Mouse (Mus musculus) MEL (cell line): ENCODE results near the gene Tie1. TPM values are rescaled to one million over a fixed set of nuclear protein-coding genes. Genes with fewer than 3 reads are reported as not detected.

Experiments used
- DNase-seq: peaks from one replicate; pipeline ENCODE4 v3.0.0; 2011; ENCODE audit warnings: low read depth, low spot score
- H3K27ac ChIP-seq: 2 replicates; pipeline ENCODE4 v1.5.1; 2012; ENCODE audit warnings: low read depth, mild to moderate bottlenecking, control low read depth, low read length, moderate library complexity; ENCODE audit not compliant: control insufficient read depth
- H3K27me3 ChIP-seq, 2 experiments: fragments of 150-350 bp in 1 of 2; sonication (generic) in 1 of 2; 2 replicates each; pipeline ENCODE4 v1.6.1; 2012; ENCODE audit warnings: low read length in 2 of 2, mild to moderate bottlenecking in 2 of 2, improper control_type of control experiment in 1 of 2, moderate library complexity in 1 of 2; ENCODE audit not compliant: insufficient read depth in 2 of 2, control insufficient read depth in 1 of 2
- H3K36me3 ChIP-seq, 2 experiments: 2 replicates each; pipeline ENCODE4 v1.6.1; 2012 to 2014; ENCODE audit warnings: low read length in 2 of 2, improper control_type of control experiment in 1 of 2, inconsistent platforms in 1 of 2, mild to moderate bottlenecking in 1 of 2; ENCODE audit not compliant: insufficient read depth in 2 of 2, control insufficient read depth in 1 of 2
- H3K4me1 ChIP-seq, 2 experiments: fragments of 150-350 bp in 1 of 2; sonication (generic) in 1 of 2; 2 replicates each; pipeline ENCODE4 v1.6.1; 2012; ENCODE audit warnings: low read length in 2 of 2, improper control_type of control experiment in 1 of 2, mild to moderate bottlenecking in 1 of 2; ENCODE audit not compliant: insufficient read depth in 2 of 2, control insufficient read depth in 1 of 2
- H3K4me3 ChIP-seq, 2 experiments: fragments of 150-350 bp in 1 of 2; sonication (generic) in 1 of 2; 2 replicates each; pipeline ENCODE4 v1.5.1; 2012; ENCODE audit warnings: low read depth in 2 of 2, low read length in 2 of 2, mild to moderate bottlenecking in 2 of 2, moderate library complexity in 2 of 2, control low read depth in 1 of 2, improper control_type of control experiment in 1 of 2; ENCODE audit not compliant: control insufficient read depth in 1 of 2, insufficient read depth in 1 of 2
- H3K79me2 ChIP-seq: 2 replicates; pipeline ENCODE4 v1.6.1; 2012; ENCODE audit warnings: mild to moderate bottlenecking, low read length, moderate library complexity; ENCODE audit not compliant: control insufficient read depth, poor library complexity, insufficient read depth
- H3K9ac ChIP-seq: 2 replicates; pipeline ENCODE4 v1.6.1; 2012; ENCODE audit warnings: low read depth, mild to moderate bottlenecking, control low read depth, low read length, moderate library complexity; ENCODE audit not compliant: control insufficient read depth, poor library complexity, severe bottlenecking
- H3K9me3 ChIP-seq: fragments of 150-350 bp; sonication (generic); replicated peaks from 2 replicates; pipeline ENCODE4 v1.6.1; 2012; ENCODE audit warnings: mild to moderate bottlenecking, low read length, improper control_type of control experiment, moderate library complexity; ENCODE audit not compliant: insufficient read depth
- GABPA ChIP-seq: IDR thresholded peaks from 2 replicates; pipeline ENCODE4 v1.6.1; 2012; ENCODE audit warnings: low read depth, mild to moderate bottlenecking, inconsistent platforms, low read length, improper control_type of control experiment, moderate library complexity
- JUND ChIP-seq: IDR thresholded peaks from 2 replicates; pipeline ENCODE4 v1.6.1; 2011; ENCODE audit warnings: low read depth, mild to moderate bottlenecking, improper control_type of control experiment, low read length
- MAFK ChIP-seq: IDR thresholded peaks from 2 replicates; pipeline ENCODE4 v1.6.1; 2011; ENCODE audit warnings: low read depth, mild to moderate bottlenecking, low read length, improper control_type of control experiment, borderline replicate concordance
- MAX ChIP-seq: IDR thresholded peaks from 2 replicates; pipeline ENCODE4 v1.6.1; 2011; ENCODE audit warnings: low read length, improper control_type of control experiment
- MAZ ChIP-seq: IDR thresholded peaks from 2 replicates; pipeline ENCODE4 v1.6.1; 2012; ENCODE audit warnings: low read depth, mild to moderate bottlenecking, inconsistent platforms, low read length, improper control_type of control experiment
- MXI1 ChIP-seq: IDR thresholded peaks from 2 replicates; pipeline ENCODE4 v1.6.1; 2011; ENCODE audit warnings: mild to moderate bottlenecking, low read depth, low read length, improper control_type of control experiment
- MYC ChIP-seq: IDR thresholded peaks from 2 replicates; pipeline ENCODE4 v1.6.1; 2011; ENCODE audit warnings: low read depth, mild to moderate bottlenecking, low read length, improper control_type of control experiment, moderate library complexity
- NELFE ChIP-seq: IDR thresholded peaks from 2 replicates; pipeline ENCODE4 v1.6.1; 2011; ENCODE audit warnings: low read depth, low read length, improper control_type of control experiment
- POLR2AphosphoS2 ChIP-seq: IDR thresholded peaks from 2 replicates; pipeline ENCODE4 v1.6.1; 2011; ENCODE audit warnings: low read length, improper control_type of control experiment
- TAL1 ChIP-seq: IDR thresholded peaks from 2 replicates; pipeline ENCODE4 v1.6.1; 2012; ENCODE audit warnings: mild to moderate bottlenecking, inconsistent platforms, low read length, moderate library complexity, mixed read lengths
- UBTF ChIP-seq: IDR thresholded peaks from 2 replicates; pipeline ENCODE4 v1.6.1; 2012; ENCODE audit warnings: low read depth, mild to moderate bottlenecking, inconsistent platforms, low read length, improper control_type of control experiment, moderate library complexity, borderline replicate concordance; ENCODE audit not compliant: insufficient read depth
- ZKSCAN1 ChIP-seq: IDR thresholded peaks from 2 replicates; pipeline ENCODE4 v1.6.1; 2012; ENCODE audit warnings: low read depth, mild to moderate bottlenecking, inconsistent platforms, low read length, improper control_type of control experiment, moderate library complexity
- ZNF384 ChIP-seq: IDR thresholded peaks from 2 replicates; pipeline ENCODE4 v1.6.1; 2012; ENCODE audit warnings: low read depth, mild to moderate bottlenecking, inconsistent platforms, low read length, improper control_type of control experiment
- polyA plus RNA-seq, 2 experiments: library from polyadenylated mRNA; stranded (reverse) in 1 of 2; unstranded in 1 of 2; fragments of >175 nt in 1 of 2; fragments of >200 nt in 1 of 2; gene quantifications; 2 replicates each; pipeline versions ENCODE4 v1.2.1 to v1.2.4; 2012; ENCODE audit warnings: low replicate concordance in 2 of 2, low read depth in 1 of 2; ENCODE audit not compliant: insufficient read length in 2 of 2, insufficient read depth in 1 of 2, missing spikeins in 1 of 2
- total RNA-seq: library from RNA; depleted of rRNA; stranded (reverse); fragments of 300-350 nt; gene quantifications from 2 replicates; pipeline ENCODE4 v1.2.3, GENCODE M21; 2012

The Tie1 gene
- total and polyA plus RNA-seq, 3 experiments: 0.03 TPM; not detected in 2

GRCm38 (mm10) chr4:118500792-118501191 lies 10.9 kb upstream of the Tie1 start:
- no peak overlapping the region for H3K4me3 ChIP-seq
- TF ChIP-seq POLR2AphosphoS2 (no peak), MAX (no peak), MYC (no peak), TAL1 (no peak), UBTF (no peak)
- H3K9me3 ChIP-seq: no peaks in the 10 kb centered on the region
- no peaks in the 10 kb centered on the region for H3K36me3 ChIP-seq
- peaks cover 0 to 2% of the 10 kb centered on the region in 2 experiments; a peak in 2 of 4 replicates for H3K27me3 ChIP-seq
- no peak for DNase-seq
- H3K27ac ChIP-seq: no peak overlapping the region
- no peaks in the 10 kb centered on the region for H3K4me1 ChIP-seq
- H3K9ac ChIP-seq: no peak overlapping the region
- no peaks in the 10 kb centered on the region for H3K79me2 ChIP-seq

GRCm38 (mm10) chr4:118500171-118500724 lies 10.4 kb upstream of the Tie1 start:
- no peaks in the 10 kb centered on the region for H3K4me1 ChIP-seq
- no peak overlapping the region for H3K9ac ChIP-seq
- H3K79me2 ChIP-seq: no peaks in the 10 kb centered on the region
- peaks cover 0 to 2% of the 10 kb centered on the region in 2 experiments; a peak in 2 of 4 replicates for H3K27me3 ChIP-seq
- DNase-seq: peak; percentile 7
- H3K9me3 ChIP-seq: no peaks in the 10 kb centered on the region
- H3K27ac ChIP-seq: no peak overlapping the region
- TF ChIP-seq ZNF384 (0 out of 2 replicates have a peak, but pooled peaks have one; percentile 36), ZKSCAN1 (0 out of 2 replicates have a peak, but pooled peaks have one; percentile 27), POLR2AphosphoS2 (no peak)
- H3K36me3 ChIP-seq: no peaks in the 10 kb centered on the region
- H3K4me3 ChIP-seq: no peak overlapping the region

GRCm38 (mm10) chr4:118490461-118490860 lies 600 bp upstream of the Tie1 start:
- no peak for DNase-seq
- H3K9me3 ChIP-seq: no peaks in the 10 kb centered on the region
- H3K4me3 ChIP-seq: no peak overlapping the region
- H3K9ac ChIP-seq: no peak overlapping the region
- H3K27ac ChIP-seq: no peak overlapping the region
- no peaks in the 10 kb centered on the region for H3K79me2 ChIP-seq
- no peaks in the 10 kb centered on the region for H3K4me1 ChIP-seq
- H3K36me3 ChIP-seq: no peaks in the 10 kb centered on the region
- H3K27me3 ChIP-seq: no peaks in the 10 kb centered on the region; a peak in 1 of 4 replicates
- TF ChIP-seq GABPA (no peak), MXI1 (no peak), MAZ (no peak), JUND (no peak), MAFK (no peak), TAL1 (no peak), NELFE (no peak)
